Mouse (Mus musculus) neural tube, embryonic 11.5 days (tissue): ENCODE data around the gene Pex10. TPM values are rescaled to one million over a fixed set of nuclear protein-coding genes. Genes with fewer than 3 reads are reported as not detected.

Experiments used
- polyA plus RNA-seq: library from polyadenylated mRNA; unstranded; fragments of >200 nt; fragmentation: Nextera tagmentation; extraction: Ambion mirVana; gene quantifications from 2 replicates; pipeline ENCODE4 v1.2.1, GENCODE M21; 2014

The Pex10 gene
- polyA plus RNA-seq, 1 experiment from 2014 or later = 8.3 TPM

Other genes with a start within 250 kb of the Pex10 start
- gene Ttc34, start 229.6 kb upstream of the Pex10 start, polyA plus RNA-seq = 0.38 and 0.39 TPM in 2 replicates
- 0.50 and 0.72 TPM in 2 replicates for gene Mmel1, start 197.4 kb upstream of the Pex10 start, polyA plus RNA-seq
- 40.2 and 42.1 TPM in 2 replicates for gene Fam213b, start 167.9 kb upstream of the Pex10 start, polyA plus RNA-seq
- 0.78 and 1.1 TPM in 2 replicates for gene Tnfrsf14, start 138.5 kb upstream of the Pex10 start, polyA plus RNA-seq
- gene Hes5, start 106.1 kb upstream of the Pex10 start, polyA plus RNA-seq = 191 and 218 TPM in 2 replicates
- gene Pank4, start 102.9 kb upstream of the Pex10 start, polyA plus RNA-seq = 36.1 and 38.2 TPM in 2 replicates
- gene Plch2, start 10.2 kb upstream of the Pex10 start, polyA plus RNA-seq = 1.4 and 1.6 TPM in 2 replicates
- gene Rer1, start 19.4 kb downstream of the Pex10 start, polyA plus RNA-seq = 143 and 145 TPM in 2 replicates
- gene Morn1, start 19.6 kb downstream of the Pex10 start, polyA plus RNA-seq = 3.9 and 5.3 TPM in 2 replicates
- 15.1 and 16.6 TPM in 2 replicates for gene Ski, start 155.6 kb downstream of the Pex10 start, polyA plus RNA-seq
- gene Faap20, start 182.8 kb downstream of the Pex10 start, polyA plus RNA-seq = 96.6 and 98.1 TPM in 2 replicates